Mouse (Mus musculus): ENCODE data around the gene Aadac.
A peak's percentile ranks its signal among the peaks of the same experiment; 100 is the strongest.

The Aadac gene

GRCm38 (mm10) chr3:60025417-60025816 lies at the start of gene Aadac:
TSS of gene Aadac (plus strand) at chr3:60025717.
- no peak for DNase-seq (ENCODE audit: low spot score)

- no peak for DNase-seq (ENCODE audit: low spot score)
Observed at GRCm38 (mm10) chr3:60003622-60004021, 21.9 kb upstream of the Aadac start.

GRCm38 (mm10) chr3:60006443-60006842 lies 19.1 kb upstream of the Aadac start, which contains the start of gene Aadacl2:
TSS of gene Aadacl2 (plus strand) at chr3:60006743.
- DNase-seq (ENCODE audit: low spot score) = no peak

- no peak for DNase-seq (ENCODE audit: low spot score)
Observed at GRCm38 (mm10) chr3:60031511-60031910, 6.0 kb downstream of the Aadac start.

- DNase-seq (ENCODE audit: low spot score) = no peak
Observed at GRCm38 (mm10) chr3:60046221-60046913, 20.9 kb downstream of the Aadac start.

- no peak for DNase-seq (ENCODE audit: low spot score)
Observed at GRCm38 (mm10) chr3:60053231-60053927, 27.9 kb downstream of the Aadac start.

- DNase-seq (ENCODE audit: low spot score) = no peak
Observed at GRCm38 (mm10) chr3:60053931-60054330, 28.4 kb downstream of the Aadac start.

GRCm38 (mm10) chr3:60056451-60056850 lies 30.9 kb downstream of the Aadac start:
- DNase-seq (ENCODE audit: low spot score) = no peak

GRCm38 (mm10) chr3:60057070-60057808 lies 31.7 kb downstream of the Aadac start:
- no peak for DNase-seq (ENCODE audit: low spot score)

- DNase-seq (ENCODE audit: low spot score) = no peak
Observed at GRCm38 (mm10) chr3:60057809-60058082, 32.2 kb downstream of the Aadac start.

- peak; percentile 54 for DNase-seq (ENCODE audit: low spot score)
Observed at GRCm38 (mm10) chr3:60078883-60079415, 53.4 kb downstream of the Aadac start.

- peak; percentile 21 for DNase-seq (ENCODE audit: low spot score)
Observed at GRCm38 (mm10) chr3:60080572-60080971, 55.1 kb downstream of the Aadac start.

GRCm38 (mm10) chr3:60081648-60082047 lies 56.1 kb downstream of the Aadac start, which contains the start of gene Sucnr1:
TSS of gene Sucnr1 (plus strand) at chr3:60081869.
- DNase-seq (ENCODE audit: low spot score) = no peak

GRCm38 (mm10) chr3:60082746-60083145 lies 57.2 kb downstream of the Aadac start:
- DNase-seq (ENCODE audit: low spot score) = no peak

GRCm38 (mm10) chr3:60085729-60086128 lies 60.2 kb downstream of the Aadac start:
- no peak for DNase-seq (ENCODE audit: low spot score)
